Mouse (Mus musculus) spleen, postnatal 10 days (tissue): ENCODE data around the gene Tmem150a.

Source experiments
- DNase-seq, 2 experiments: peaks; one replicate each; pipeline ENCODE4 v3.0.0; 2021 to 2022; ENCODE audit warnings: low spot score in 2 of 2

Gene Tmem150a

DNA sequence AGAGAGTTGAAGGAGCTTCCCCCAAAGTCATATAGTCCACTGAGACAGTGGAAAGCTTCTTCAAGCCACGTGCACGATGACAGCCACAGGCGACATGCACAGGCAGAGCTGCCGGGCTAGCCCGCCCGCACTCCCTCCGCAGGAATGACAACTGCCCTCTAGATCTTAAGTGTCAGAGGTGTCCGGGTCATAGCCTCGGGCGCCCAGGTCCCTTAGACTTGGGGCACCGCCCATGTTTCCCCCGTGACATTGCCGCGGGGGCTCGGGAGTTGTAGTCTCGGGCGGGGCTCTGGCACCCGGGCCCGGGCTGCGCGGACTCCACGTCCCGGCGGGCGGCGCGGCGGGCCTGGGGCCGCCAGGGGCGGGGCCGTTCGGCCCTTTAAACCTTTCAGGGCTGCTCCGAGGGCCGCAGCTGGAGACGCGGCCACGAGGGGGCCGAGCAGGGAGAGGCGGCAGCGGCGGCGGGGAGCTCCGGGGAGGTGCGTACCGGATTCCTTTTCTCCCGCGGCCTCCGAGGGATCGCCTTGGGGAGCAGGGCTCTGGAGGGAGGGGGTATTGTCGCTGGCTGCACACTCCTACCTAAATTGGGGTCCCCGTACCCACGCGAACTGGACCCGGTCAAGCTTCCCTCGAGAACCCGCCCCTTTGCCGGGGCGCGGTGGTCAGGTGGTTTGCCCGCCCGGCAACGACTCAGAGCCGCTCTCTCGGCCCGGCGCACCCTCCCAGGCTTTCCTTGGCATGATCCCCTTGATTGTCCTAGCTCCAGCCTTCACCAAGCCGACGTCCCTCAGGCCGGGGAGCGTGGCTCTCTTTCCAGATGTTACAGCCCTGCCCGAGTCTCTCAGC, at the start of gene Tmem150a:
TSS of gene Tmem150a (plus strand) at position 382 of the 846 bp plus-strand sequence.
- DNase-seq = peak; percentile 50 to 76

DNA sequence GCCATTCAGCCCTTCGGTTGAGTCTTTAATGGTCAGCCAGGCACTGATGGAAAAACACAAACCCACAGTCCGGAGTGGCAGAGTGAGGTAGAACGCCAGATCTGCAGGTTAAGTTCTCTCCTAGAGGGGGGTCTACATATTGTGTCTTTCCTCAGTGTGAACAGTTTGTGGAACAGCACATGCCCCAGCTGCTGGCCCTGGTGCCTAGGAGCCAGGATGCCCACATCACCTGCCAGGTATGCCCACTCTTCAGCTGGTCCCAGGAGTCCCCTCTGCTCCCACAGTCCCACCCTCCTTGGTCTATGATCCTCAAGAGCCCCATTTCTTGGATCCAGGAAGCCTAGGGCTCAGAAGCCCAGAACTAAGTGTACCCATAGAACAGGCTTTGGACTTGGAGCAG, 43.0 kb upstream of the Tmem150a start:
- DNase-seq = no peak

DNA sequence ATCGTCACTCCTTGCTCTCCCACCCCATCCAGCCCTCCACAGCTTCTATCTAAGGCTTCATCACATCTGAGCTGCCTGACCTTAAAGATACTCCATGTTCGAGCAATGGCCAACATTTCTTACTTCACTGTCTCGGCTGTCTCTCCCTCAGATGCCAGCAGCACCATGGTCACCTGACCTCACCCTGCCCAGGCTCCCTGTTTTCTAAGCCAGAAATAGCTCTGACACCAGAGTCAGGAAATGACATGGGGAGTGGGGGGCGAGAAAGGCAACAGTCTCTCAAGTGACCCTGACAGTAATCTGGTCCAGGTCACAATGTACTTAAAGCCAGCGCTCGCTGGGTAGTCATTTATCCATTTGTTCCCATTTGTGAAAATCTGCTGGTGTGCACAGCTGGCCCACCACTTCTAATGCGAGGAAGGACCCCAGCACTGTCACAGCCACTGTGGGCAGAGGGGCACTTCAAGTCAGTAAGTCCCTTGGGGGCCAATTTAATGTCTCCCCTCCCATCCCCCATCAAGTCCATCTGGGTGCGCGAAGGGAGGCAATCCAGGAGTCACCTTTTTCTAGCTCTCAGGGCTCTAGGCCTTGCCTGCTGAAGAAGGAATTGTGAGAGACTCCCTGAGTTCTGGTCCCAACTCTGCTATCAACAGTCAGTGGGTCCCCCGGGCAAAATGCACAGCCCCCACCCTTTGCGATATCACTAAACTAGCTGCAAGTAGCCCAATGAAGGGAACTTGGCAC, 42.0 kb upstream of the Tmem150a start:
- DNase-seq = no peak

GRCm38 (mm10) chr6:72315384-72315783, 39.9 kb upstream of the Tmem150a start:
- no peak for DNase-seq

- DNase-seq = no peak
Observed at GRCm38 (mm10) chr6:72316044-72316443, 39.2 kb upstream of the Tmem150a start.

GRCm38 (mm10) chr6:72318440-72318839, 36.8 kb upstream of the Tmem150a start:
- no peak for DNase-seq

GRCm38 (mm10) chr6:72319019-72319418, 36.2 kb upstream of the Tmem150a start:
- DNase-seq = peak in 1 of 2 experiments; percentile 69

DNA sequence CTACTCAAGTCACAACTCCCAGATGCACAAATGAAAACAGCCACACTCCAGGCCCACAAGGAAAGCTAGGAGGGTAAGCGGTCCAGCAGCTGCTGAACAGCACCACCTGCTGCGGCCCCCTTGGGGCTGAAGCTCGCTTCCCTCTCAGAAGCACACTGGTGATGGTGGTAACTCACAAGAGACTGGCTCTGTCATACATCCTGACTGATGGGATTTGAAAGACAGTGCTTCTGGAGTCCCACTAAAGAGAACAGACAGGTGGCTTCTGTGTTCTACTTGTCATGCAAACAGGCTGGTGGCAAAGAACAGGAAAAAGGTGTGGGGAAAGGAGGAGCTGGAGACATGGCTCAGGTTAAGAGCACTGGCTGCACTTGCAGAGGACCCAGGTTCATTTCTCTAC, 32.3 kb upstream of the Tmem150a start:
- DNase-seq = no peak

DNA sequence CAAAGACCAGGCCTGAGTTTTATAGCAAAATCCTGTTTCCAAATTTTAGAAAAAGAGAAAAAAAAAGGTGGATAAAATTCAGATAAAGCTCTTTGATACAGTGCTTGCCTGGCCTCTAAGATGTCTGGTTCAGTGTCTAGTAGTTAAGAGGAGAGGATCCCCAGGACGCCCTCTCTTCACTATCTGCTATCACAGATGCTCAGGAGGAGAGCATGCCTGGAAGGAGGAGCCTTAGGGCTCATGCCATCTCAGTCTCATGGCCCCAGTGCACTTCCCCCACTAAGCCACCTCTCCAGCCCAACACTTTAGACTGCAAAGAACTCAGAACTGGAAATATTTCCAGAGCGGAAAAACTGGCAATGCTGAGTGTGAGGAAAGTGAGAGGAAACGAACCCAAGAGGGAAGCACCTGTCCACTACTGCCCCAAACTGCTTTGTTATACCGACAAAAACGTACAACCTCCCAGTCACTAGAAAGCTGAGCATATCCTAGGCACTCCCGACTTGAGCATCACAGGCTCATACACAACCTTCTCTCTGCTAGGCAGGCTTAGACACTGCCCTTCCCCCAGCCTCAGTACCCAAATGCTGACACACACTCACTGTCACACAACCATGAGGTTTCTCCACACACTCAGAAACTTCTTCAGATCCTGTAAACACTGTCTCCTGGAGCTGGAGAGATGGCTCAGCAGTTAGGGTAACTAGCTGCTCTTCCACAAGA, 31.3 kb upstream of the Tmem150a start:
- DNase-seq = no peak

DNA sequence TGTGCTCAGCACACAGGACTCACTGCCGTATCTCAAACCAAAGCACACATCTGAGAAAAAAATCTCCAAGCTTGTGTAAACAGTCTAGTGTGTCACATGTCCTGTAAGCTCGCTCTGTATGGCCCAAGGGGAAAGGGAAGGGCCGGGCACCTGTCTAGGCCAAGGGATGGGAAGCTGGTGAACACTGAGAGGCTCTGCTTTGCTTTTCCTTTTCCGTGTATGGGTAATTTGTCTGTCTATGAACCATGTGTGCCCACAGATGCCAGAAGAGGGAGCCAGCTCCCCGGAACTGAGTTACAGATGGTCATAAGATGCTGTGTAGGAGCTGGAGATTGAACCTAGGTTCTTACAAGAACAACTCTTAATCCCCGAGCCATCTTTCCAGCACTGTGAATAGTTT, 29.0 kb upstream of the Tmem150a start:
- peak in 1 of 2 experiments; percentile 55 for DNase-seq

- DNase-seq = no peak
Observed at GRCm38 (mm10) chr6:72329019-72329418, 26.2 kb upstream of the Tmem150a start.

DNA sequence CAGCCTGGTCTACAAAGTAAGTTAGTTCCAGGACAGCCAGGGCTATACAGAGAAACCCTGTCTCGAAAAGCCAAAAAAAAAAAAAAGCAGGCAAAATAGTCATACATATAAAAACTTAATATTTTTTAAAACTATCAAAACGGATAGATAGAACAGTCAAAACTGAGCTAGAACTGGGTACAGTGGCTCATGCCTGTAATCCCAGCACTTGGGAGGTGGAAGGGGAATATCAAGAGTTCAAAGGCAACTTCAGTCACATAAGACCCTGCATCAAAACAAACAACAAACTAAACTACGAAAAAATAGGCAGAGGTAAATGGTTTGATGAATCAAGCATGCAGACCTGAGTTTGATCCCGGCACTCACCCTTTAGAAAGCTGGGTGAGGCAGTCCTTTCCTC, 25.1 kb upstream of the Tmem150a start:
- no peak for DNase-seq

DNA sequence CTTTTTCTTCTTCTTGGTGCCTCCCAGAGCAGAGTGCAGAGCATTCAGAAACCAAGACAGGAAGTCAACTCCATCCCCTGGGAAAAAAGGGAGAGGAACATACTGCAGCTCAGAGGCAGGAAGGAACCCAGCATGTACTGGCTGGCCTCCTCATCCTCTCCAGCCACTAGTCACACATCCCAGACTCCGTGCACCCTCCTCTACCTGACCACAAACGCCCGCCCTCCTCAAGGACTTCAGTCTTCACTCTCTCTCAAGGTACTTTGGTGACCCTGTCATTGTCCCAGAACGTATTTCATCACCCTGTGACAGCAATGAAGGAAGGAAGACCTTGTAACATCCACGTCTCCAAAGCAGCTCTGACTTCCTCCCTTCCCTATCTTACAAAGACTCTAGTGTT, 22.1 kb upstream of the Tmem150a start:
- no peak for DNase-seq

DNA sequence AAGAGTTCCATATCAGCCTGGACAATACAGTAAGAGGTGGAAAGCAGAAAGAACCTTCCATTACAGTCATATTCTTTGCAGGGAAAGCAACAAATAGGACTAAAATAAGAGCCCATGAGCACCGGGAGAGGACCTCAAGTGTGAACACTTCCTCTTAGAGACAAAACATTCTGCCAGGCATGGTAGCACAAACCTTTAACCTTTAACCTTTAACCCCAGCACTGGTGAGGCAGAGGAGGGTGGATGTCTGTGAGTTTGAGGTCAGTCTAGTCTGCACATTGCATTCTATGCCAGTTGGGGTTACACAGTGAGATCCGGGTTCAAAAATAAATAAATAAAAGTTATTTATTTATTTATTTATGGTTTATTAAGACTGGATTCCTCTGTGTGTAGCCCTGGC, 14.8 kb upstream of the Tmem150a start:
- no peak for DNase-seq

- no peak for DNase-seq
Observed at GRCm38 (mm10) chr6:72344396-72345073, 10.7 kb upstream of the Tmem150a start.

DNA sequence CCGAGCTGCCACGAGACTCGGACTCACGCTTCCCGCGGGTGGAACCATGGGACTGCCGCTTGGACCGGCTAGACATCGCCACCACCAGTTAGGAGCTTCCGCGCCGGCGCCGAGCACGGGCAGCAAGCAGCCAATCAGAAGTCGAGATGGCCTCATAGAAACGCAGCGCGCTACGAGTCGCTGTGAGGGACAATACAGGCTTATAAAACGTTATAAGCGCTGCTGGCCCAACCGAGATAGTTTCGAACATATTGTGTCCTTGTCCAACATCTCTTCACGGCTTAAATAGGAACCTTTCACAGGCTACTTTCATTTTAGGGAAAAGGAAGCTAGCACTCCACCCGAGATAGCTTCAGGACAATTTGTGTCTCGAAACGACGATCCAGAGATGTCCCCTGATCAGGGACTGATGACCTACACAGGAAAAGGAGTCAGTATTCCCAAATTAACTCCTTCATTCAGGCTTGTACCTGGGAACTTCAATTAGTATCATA, 10.1 kb upstream of the Tmem150a start, which contains the start of gene Usp39:
TSS of gene Usp39 (minus strand) at position 111 of the 494 bp plus-strand sequence.
- peak; percentile 90 to 95 for DNase-seq

DNA sequence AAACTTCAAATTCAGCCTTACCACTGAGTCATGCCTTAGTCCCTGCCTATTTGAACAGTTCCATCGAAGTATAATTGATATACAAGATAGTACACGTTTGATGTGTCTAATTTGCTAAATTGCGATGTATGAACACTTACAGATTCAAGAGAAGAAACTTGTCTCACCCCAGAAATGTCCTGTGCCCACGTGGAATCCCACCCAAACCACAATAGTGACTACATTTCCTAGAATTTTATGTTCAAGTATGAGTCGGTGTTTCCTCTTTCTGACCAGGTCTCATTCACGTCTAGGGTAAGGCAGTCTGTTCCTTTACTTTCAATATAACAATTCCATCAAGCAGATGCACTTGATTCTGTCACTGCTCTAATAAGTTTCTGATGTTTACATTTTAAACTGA, 9.6 kb upstream of the Tmem150a start:
- DNase-seq = no peak

DNA sequence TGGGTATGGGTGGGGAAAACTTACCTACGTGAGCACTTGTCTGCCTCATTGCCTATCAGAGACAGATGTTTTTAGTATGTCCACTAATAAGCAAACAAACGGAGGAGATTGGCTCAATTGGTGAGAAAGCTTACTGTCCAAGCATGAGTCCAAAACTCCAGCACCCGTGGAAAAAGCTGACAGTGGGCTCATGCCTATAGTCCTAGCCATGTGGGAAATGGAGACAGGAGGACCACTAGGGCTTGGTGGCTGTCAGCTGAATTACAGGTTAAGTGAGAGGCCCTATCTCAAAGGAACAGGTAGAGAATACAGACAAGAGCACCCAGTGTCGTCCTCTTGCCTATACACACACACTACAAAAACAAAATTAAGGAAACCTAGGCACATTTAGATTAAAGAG, 9.0 kb upstream of the Tmem150a start:
- no peak for DNase-seq

GRCm38 (mm10) chr6:72347166-72347941, 7.9 kb upstream of the Tmem150a start, which contains the start of gene 0610030E20Rik:
Gene 0610030E20Rik, plus strand, starts transcription at chr6:72347317.
- peak; percentile 77 to 84 for DNase-seq

GRCm38 (mm10) chr6:72348411-72348810, 6.8 kb upstream of the Tmem150a start:
- no peak for DNase-seq

DNA sequence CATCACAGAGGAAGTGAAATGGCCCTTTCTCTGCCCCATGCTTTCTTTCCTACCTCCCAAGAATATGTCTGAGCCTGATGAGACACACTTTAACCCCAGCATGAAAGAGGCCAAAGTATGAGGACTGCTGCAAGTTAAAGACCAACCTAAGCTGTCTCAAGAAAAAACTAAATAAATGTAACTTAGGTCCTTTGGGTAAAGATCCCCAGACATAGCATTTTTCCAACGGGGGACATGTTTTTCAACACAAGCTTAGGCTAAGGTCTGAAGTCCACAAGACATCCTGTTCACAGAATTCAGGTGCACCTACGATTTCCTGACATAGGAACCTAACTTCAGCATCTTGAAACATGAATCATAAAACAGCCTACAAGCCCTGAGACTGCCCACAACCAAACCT, 5.0 kb upstream of the Tmem150a start:
- no peak for DNase-seq
